Mouse (Mus musculus): ENCODE data around the gene Trip6.

DNA sequence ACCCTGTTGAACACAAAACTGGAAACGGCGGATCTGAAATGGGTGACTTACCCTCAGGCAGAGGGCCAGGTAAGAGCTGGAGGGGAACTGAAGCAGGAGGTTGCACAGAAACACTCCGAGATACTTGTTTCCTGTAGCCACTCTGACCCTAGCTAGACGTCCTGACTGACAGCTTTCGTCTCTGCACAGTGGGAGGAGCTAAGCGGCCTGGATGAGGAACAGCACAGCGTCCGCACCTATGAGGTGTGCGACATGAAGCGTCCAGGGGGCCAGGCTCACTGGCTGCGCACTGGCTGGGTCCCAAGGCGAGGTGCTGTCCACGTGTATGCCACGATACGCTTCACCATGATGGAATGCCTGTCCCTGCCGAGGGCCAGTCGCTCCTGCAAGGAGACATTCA lies 39.9 kb upstream of the Trip6 start:
- TF ChIP-seq CTCF (IDR thresholded peaks at IDR 0.05; ENCODE audit: low read depth, low read length) (no peak), POLR2A (IDR thresholded peaks at IDR 0.05; ENCODE audit: insufficient read depth, low read length) (no peak), EP300 (IDR thresholded peaks at IDR 0.05; ENCODE audit: insufficient read depth, low read depth, low read length) (no peak)
